Mouse (Mus musculus): ENCODE results near the gene Agk. TPM values are rescaled to one million over a fixed set of nuclear protein-coding genes. Genes with fewer than 3 reads are reported as not detected.

Agk gene
- polyA plus RNA-seq, 1 experiment from 2014 or later = 48.7 TPM

DNA sequence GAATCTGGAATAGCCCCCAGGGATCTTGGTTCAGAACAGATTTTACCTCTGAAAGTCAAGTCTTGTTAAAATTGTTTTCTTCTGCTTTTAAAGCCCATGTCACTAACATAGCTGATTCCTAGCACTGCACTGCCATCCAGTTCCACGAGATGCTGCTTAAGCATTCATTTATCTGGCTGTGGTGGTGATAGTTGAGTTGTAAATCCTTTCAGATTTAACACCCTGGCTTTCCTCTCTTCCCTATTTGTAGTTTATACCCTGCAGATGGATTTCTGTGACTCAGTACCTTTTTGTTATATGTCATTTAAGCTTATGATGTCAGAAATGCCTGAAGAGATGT, 22.8 kb downstream of the Agk start:
- 85% methylated on average over 1 of the region's 1 CpGs for WGBS
- DNase-seq (ENCODE audit: low spot score) = no peak
- no peak overlapping the region for H3K4me2 ChIP-seq (ENCODE audit: low read depth, low read length, severe bottlenecking)

DNA sequence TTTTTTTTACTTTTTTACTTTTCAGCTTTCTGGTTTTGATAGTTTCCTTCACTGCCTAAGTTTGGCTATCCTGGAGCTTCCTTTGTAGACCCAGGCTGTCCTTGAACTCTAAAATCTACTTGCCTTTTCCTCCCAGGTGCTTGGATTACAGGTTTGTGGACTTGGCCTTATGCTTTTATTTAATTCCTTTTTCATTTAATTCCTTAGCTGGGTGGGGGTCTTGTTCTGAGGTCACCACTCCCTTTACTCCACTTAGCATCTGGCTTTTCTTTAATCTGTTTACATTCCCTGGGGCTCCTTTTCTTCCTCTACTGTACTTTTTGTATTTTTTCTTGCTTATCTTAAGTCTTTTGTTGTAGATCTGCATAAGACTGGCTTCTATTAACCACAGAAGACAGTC, 25.1 kb downstream of the Agk start:
- Histone ChIP-seq H3K4me1 (replicated peaks; ENCODE audit: control insufficient read depth, insufficient read depth, low read length) (no peaks in the 10 kb centered on the region), H3K4me2 (ENCODE audit: low read depth, low read length, severe bottlenecking) (no peak overlapping the region)

More for the DNA sequence above, 22.8 kb downstream of the Agk start:
- Histone ChIP-seq H3K9ac (ENCODE audit: low read length) (no peak overlapping the region), H3K4me1 (replicated peaks; ENCODE audit: control insufficient read depth, insufficient read depth, low read length) (no peaks in the 10 kb centered on the region), H3K27ac (ENCODE audit: low read depth, low read length) (no peak overlapping the region), H3K27me3 (ENCODE audit: control insufficient read depth, insufficient read depth, low read length) (no peaks in the 10 kb centered on the region), H3K9me3 (ENCODE audit: control insufficient read depth, low read length) (no peaks in the 10 kb centered on the region), H3K4me3 (ENCODE audit: low read depth, low read length) (no peak overlapping the region), H3K36me3 (ENCODE audit: control insufficient read depth, insufficient read depth, low read length) (no peaks in the 10 kb centered on the region; the same call in 1 of the 2 replicates)
- no peak for ATAC-seq (replicated peaks; ENCODE audit: low FRiP score)

DNA sequence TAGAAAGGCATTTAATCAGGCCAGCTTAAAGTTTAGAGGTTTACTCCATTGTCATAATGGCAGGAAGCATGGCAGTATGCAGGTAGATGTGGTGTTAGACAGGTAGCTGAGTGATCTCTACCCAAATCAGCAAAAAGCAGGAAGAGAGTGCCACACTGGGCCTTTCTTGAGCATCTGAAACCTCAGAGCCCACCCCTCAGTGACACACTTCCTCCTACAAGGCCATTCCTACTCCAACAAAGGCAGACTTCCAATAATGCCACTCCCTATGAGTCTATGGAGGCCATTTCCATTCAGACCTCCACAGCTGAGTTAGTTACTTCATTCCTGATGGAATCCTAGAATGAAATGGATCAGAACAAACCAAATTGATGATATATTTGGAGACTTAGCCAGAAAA, 25.9 kb downstream of the Agk start:
- H3K27ac ChIP-seq (ENCODE audit: low read depth, low read length) = no peak overlapping the region
- ATAC-seq (replicated peaks; ENCODE audit: low FRiP score) (no peak), DNase-seq (ENCODE audit: low spot score) (no peak)
- H3K9me3 ChIP-seq (ENCODE audit: control insufficient read depth, low read length) = no peaks in the 10 kb centered on the region
- no peaks in the 10 kb centered on the region for H3K27me3 ChIP-seq (ENCODE audit: control insufficient read depth, insufficient read depth, low read length)
- no peaks in the 10 kb centered on the region for H3K4me1 ChIP-seq (replicated peaks; ENCODE audit: control insufficient read depth, insufficient read depth, low read length)
- no peak overlapping the region for H3K9ac ChIP-seq (ENCODE audit: low read length)
- peaks cover 2% of the 10 kb centered on the region; the same call in 1 of the 2 replicates for H3K36me3 ChIP-seq (ENCODE audit: control insufficient read depth, insufficient read depth, low read length)
- no peak overlapping the region for H3K4me2 ChIP-seq (ENCODE audit: low read depth, low read length, severe bottlenecking)
- H3K4me3 ChIP-seq (ENCODE audit: low read depth, low read length) = no peak overlapping the region

More for the DNA sequence above, 25.1 kb downstream of the Agk start:
- H3K4me3 ChIP-seq (ENCODE audit: low read depth, low read length) = no peak overlapping the region
- DNase-seq (ENCODE audit: low spot score) (no peak), ATAC-seq (replicated peaks; ENCODE audit: low FRiP score) (no peak)
- H3K9ac ChIP-seq (ENCODE audit: low read length) = no peak overlapping the region
- peaks cover 2% of the 10 kb centered on the region; the same call in 1 of the 2 replicates for H3K36me3 ChIP-seq (ENCODE audit: control insufficient read depth, insufficient read depth, low read length)
- no peaks in the 10 kb centered on the region for H3K27me3 ChIP-seq (ENCODE audit: control insufficient read depth, insufficient read depth, low read length)
- H3K27ac ChIP-seq (ENCODE audit: low read depth, low read length) = no peak overlapping the region
- no peaks in the 10 kb centered on the region for H3K9me3 ChIP-seq (ENCODE audit: control insufficient read depth, low read length)

DNA sequence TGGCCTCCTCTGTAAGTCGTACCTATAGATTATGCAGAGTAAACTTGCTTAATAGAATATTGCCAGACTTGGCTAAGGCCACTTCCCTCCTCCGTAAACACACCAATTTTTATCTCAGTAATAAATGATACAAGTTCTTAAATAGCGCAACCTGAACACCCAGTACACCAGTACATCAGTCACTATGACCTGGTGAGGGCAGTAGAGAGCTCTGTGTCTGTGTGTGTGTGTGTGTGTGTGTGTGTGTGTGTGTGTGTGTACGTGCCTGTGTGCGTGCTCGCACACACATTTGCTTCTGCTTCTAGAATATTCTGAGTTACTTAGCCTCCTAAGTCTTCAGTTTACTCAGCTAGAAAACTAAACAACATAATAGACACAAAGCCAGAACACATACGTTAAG, 28.4 kb downstream of the Agk start:
- H3K27ac ChIP-seq (ENCODE audit: low read depth, low read length) = no peak overlapping the region
- peaks cover 2% of the 10 kb centered on the region; the same call in 1 of the 2 replicates for H3K36me3 ChIP-seq (ENCODE audit: control insufficient read depth, insufficient read depth, low read length)
- H3K9ac ChIP-seq (ENCODE audit: low read length) = no peak overlapping the region
- H3K27me3 ChIP-seq (ENCODE audit: control insufficient read depth, insufficient read depth, low read length) = no peaks in the 10 kb centered on the region
- WGBS = 93% methylated on average over 7 of the region's 7 CpGs
- DNase-seq (ENCODE audit: low spot score) (no peak), ATAC-seq (replicated peaks; ENCODE audit: low FRiP score) (no peak)
- no peak overlapping the region for H3K4me2 ChIP-seq (ENCODE audit: low read depth, low read length, severe bottlenecking)
- no peaks in the 10 kb centered on the region for H3K9me3 ChIP-seq (ENCODE audit: control insufficient read depth, low read length)
- no peaks in the 10 kb centered on the region for H3K4me1 ChIP-seq (replicated peaks; ENCODE audit: control insufficient read depth, insufficient read depth, low read length)
- H3K4me3 ChIP-seq (ENCODE audit: low read depth, low read length) = no peak overlapping the region

DNA sequence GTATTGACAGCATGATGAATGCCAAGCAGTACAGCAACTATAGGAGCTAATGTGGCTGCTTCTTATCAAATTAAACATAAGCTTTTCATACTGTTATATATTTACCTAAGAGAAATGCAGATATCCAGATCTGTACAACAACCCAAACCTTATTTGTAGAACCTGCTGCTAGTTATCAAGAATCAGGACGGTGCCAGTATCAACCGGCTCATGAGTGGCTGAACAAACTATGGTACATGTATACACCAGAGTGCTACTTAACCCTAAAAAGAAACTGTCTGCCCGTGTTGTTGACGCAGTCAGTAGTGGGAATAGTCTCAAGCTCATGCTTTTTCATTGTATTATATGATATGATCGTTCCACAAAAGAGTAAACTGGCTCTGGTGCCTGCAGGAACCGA, 46.1 kb downstream of the Agk start:
- Histone ChIP-seq H3K27me3 (ENCODE audit: control insufficient read depth, insufficient read depth, low read length) (no peaks in the 10 kb centered on the region), H3K9ac (ENCODE audit: low read length) (no peak overlapping the region), H3K4me3 (ENCODE audit: low read depth, low read length) (no peak overlapping the region), H3K36me3 (ENCODE audit: control insufficient read depth, insufficient read depth, low read length) (no peaks in the 10 kb centered on the region), H3K4me1 (replicated peaks; ENCODE audit: control insufficient read depth, insufficient read depth, low read length) (no peaks in the 10 kb centered on the region), H3K9me3 (ENCODE audit: control insufficient read depth, low read length) (no peaks in the 10 kb centered on the region), H3K27ac (ENCODE audit: low read depth, low read length) (no peak overlapping the region), H3K4me2 (ENCODE audit: low read depth, low read length, severe bottlenecking) (no peak overlapping the region)
- WGBS = 93% methylated on average over 6 of the region's 6 CpGs
- ATAC-seq (replicated peaks; ENCODE audit: low FRiP score) (no peak), DNase-seq (ENCODE audit: low spot score) (no peak)

DNA sequence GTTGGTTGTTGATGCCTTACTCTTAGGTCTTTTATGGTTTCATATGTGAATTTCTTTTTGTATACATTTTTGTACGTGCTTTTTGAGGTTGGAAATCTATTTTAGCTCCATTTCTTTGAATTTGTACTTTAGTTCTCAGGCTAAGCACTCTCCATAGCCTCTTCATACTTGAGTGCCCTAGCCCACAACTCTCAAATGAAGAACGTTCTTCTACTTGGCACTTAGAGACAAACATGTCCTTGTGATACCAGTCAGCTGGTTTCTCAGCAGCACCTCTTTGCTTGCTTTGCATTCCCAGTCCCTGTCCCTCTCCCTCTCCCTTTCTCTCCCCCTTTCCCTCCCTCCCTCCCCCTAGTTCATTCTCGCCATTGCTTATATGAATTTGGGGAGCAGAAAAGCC, 55.2 kb downstream of the Agk start:
- WGBS = 86% methylated on average over 3 of the region's 3 CpGs
- no peak for DNase-seq (ENCODE audit: low spot score)

DNA sequence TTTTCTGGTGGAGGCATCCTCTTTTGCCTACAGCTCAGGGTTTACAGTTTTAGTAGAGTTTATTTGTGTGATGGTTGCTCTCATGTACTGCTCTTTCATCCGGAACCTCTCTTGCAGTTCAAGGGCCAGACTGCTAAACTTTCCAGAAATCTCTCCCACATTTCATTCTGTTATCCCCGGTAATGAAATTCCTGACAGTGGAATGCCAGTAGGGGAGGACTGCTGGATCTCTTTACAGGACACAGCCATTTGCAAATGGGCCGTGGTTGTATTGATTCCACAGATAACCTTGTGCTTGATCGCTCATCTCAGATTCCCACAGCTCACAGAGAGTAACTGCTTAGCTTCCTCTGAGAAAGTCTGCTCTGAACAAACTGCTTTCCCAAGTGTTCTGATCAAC, 56.9 kb downstream of the Agk start:
- Histone ChIP-seq H3K9ac (ENCODE audit: low read length) (no peak overlapping the region), H3K27ac (ENCODE audit: low read depth, low read length) (no peak overlapping the region), H3K4me2 (ENCODE audit: low read depth, low read length, severe bottlenecking) (no peak overlapping the region), H3K27me3 (ENCODE audit: control insufficient read depth, insufficient read depth, low read length) (no peaks in the 10 kb centered on the region), H3K4me3 (ENCODE audit: low read depth, low read length) (no peak overlapping the region), H3K9me3 (ENCODE audit: control insufficient read depth, low read length) (no peaks in the 10 kb centered on the region), H3K4me1 (replicated peaks; ENCODE audit: control insufficient read depth, insufficient read depth, low read length) (no peaks in the 10 kb centered on the region), H3K36me3 (ENCODE audit: control insufficient read depth, insufficient read depth, low read length) (no peaks in the 10 kb centered on the region; the same call in 1 of the 2 replicates)
- DNase-seq (ENCODE audit: low spot score) (no peak), ATAC-seq (replicated peaks; ENCODE audit: low FRiP score) (no peak)
- 92% methylated on average over 4 of the region's 4 CpGs for WGBS

More for the DNA sequence above, 55.2 kb downstream of the Agk start:
- Histone ChIP-seq H3K4me3 (ENCODE audit: low read depth, low read length) (no peak overlapping the region), H3K4me2 (ENCODE audit: low read depth, low read length, severe bottlenecking) (no peak overlapping the region), H3K4me1 (replicated peaks; ENCODE audit: control insufficient read depth, insufficient read depth, low read length) (no peaks in the 10 kb centered on the region), H3K36me3 (ENCODE audit: control insufficient read depth, insufficient read depth, low read length) (no peaks in the 10 kb centered on the region; the same call in 1 of the 2 replicates), H3K27ac (ENCODE audit: low read depth, low read length) (no peak overlapping the region), H3K27me3 (ENCODE audit: control insufficient read depth, insufficient read depth, low read length) (no peaks in the 10 kb centered on the region), H3K9me3 (ENCODE audit: control insufficient read depth, low read length) (no peaks in the 10 kb centered on the region), H3K9ac (ENCODE audit: low read length) (no peak overlapping the region)
- ATAC-seq (replicated peaks; ENCODE audit: low FRiP score) = no peak

DNA sequence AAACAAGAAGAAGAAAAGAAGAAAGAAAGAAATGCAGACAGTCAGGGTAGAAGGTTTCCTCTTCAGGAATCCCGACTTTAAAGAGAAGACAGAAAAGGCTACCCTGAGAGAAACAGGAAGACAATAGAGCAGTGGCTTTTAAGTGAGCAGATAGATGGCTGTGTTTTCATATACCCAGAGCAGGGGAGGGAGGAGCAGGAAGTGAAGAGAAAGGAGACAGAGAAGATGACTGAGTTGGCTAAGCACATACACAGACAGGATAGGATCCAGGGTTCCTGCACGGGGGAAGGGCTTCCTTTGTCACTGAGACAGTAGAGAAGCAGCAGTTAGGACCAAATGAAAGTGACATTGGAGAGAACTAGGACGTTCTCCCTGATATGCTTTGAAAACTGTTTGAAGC, 60.7 kb downstream of the Agk start:
- no peak for DNase-seq (ENCODE audit: low spot score)
- no peak overlapping the region for H3K9ac ChIP-seq (ENCODE audit: low read length)
- H3K4me2 ChIP-seq (ENCODE audit: low read depth, low read length, severe bottlenecking) = no peak overlapping the region
- ATAC-seq (replicated peaks; ENCODE audit: low FRiP score) = no peak
- H3K4me1 ChIP-seq (replicated peaks; ENCODE audit: control insufficient read depth, insufficient read depth, low read length) = no peaks in the 10 kb centered on the region
- H3K9me3 ChIP-seq (ENCODE audit: control insufficient read depth, low read length) = no peaks in the 10 kb centered on the region
- no peaks in the 10 kb centered on the region; the same call in 1 of the 2 replicates for H3K36me3 ChIP-seq (ENCODE audit: control insufficient read depth, insufficient read depth, low read length)
- 61% methylated on average over 3 of the region's 3 CpGs for WGBS
- H3K27me3 ChIP-seq (ENCODE audit: control insufficient read depth, insufficient read depth, low read length) = no peaks in the 10 kb centered on the region
- H3K27ac ChIP-seq (ENCODE audit: low read depth, low read length) = no peak overlapping the region
- no peak overlapping the region for H3K4me3 ChIP-seq (ENCODE audit: low read depth, low read length)

DNA sequence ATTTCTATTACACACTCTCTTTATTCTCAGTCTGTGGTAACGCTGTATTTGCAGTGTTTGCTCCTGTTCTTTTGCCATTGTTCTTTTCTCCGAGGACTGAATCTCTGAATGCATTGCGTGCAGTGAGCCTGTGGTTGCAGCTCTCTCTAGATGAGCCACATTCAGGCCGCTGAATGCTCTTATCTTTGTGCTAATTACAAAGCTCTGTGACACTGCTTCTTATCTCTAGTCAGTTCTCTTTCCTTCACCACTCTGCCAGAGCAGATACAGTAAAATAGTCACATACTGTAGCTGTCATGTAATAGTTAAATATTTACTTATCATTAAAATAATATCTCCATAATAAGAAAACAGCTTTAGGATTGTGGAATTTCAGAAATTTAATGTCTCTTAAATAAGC, 63.7 kb downstream of the Agk start:
- H3K27me3 ChIP-seq (ENCODE audit: control insufficient read depth, insufficient read depth, low read length) = no peaks in the 10 kb centered on the region
- no peak overlapping the region for H3K4me2 ChIP-seq (ENCODE audit: low read depth, low read length, severe bottlenecking)
- no peaks in the 10 kb centered on the region for H3K4me1 ChIP-seq (replicated peaks; ENCODE audit: control insufficient read depth, insufficient read depth, low read length)
- ATAC-seq (replicated peaks; ENCODE audit: low FRiP score) (no peak), DNase-seq (ENCODE audit: low spot score) (no peak)
- H3K4me3 ChIP-seq (ENCODE audit: low read depth, low read length) = no peak overlapping the region
- H3K9me3 ChIP-seq (ENCODE audit: control insufficient read depth, low read length) = no peaks in the 10 kb centered on the region
- 79% methylated on average over 4 of the region's 4 CpGs for WGBS
- no peak overlapping the region for H3K9ac ChIP-seq (ENCODE audit: low read length)
- no peaks in the 10 kb centered on the region; the same call in 1 of the 2 replicates for H3K36me3 ChIP-seq (ENCODE audit: control insufficient read depth, insufficient read depth, low read length)
- H3K27ac ChIP-seq (ENCODE audit: low read depth, low read length) = no peak overlapping the region

Measured in forebrain, embryonic 11.5 days (tissue).